Mouse (Mus musculus): ENCODE measurements around the gene Hnrnpl.
A peak's percentile ranks its signal among the peaks of the same experiment; 100 is the strongest.

DNA sequence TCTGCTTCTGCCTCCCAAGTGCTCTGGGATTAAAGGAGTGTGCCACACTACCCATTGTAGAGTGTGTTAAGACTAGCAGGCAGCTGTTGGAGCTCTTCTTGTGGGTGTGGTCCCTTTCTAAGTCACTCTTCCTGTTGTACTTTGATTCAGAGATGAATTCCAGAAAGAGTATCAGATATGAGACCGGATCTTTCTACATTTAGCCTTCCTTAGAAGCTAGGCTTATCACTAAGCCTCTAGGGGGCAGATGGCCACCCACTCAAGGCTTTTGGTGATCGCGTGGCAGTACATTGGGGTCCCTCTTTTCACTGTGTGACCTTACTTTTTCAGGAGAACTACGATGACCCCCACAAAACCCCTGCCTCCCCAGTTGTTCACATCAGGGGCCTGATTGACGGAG, 4.6 kb downstream of the Hnrnpl start:
- TF ChIP-seq CTCF (IDR thresholded peaks at IDR 0.05; ENCODE audit: low read depth) (0 out of 2 replicates have a peak, but pooled peaks have one; percentile 19), EP300 (IDR thresholded peaks at IDR 0.05; ENCODE audit: low read depth) (no peak)
